Mouse (Mus musculus): ENCODE measurements around the gene Ccl1.

The Ccl1 gene

DNA sequence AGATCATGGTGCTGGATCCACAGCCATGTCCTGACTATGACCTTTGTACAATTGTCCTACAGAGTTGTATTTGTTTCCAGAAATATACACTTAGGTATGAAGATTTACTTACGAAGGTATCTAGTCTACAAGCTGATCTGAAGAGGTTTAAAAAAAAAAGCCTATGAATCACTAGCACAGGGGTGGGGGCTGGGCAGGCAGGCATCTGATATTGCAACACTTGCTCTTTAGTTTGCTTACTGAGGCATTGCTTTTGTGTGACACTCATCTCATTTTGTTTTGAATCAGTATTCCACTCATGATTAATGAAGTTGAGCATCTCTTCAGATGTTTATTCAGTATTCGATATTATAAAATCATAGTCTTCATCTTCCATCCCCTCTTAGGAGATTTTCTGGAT is 169.3 kb downstream of the Ccl1 start:
- in situ Hi-C loops (cut with MboI, MseI), result no loop called here

- in situ Hi-C loops (cut with MboI, MseI), result no loop called here
These were observed 172.5 kb downstream of the Ccl1 start for GRCm38 (mm10) chr11:82132977-82133376.
